In the genomic region with DNA sequence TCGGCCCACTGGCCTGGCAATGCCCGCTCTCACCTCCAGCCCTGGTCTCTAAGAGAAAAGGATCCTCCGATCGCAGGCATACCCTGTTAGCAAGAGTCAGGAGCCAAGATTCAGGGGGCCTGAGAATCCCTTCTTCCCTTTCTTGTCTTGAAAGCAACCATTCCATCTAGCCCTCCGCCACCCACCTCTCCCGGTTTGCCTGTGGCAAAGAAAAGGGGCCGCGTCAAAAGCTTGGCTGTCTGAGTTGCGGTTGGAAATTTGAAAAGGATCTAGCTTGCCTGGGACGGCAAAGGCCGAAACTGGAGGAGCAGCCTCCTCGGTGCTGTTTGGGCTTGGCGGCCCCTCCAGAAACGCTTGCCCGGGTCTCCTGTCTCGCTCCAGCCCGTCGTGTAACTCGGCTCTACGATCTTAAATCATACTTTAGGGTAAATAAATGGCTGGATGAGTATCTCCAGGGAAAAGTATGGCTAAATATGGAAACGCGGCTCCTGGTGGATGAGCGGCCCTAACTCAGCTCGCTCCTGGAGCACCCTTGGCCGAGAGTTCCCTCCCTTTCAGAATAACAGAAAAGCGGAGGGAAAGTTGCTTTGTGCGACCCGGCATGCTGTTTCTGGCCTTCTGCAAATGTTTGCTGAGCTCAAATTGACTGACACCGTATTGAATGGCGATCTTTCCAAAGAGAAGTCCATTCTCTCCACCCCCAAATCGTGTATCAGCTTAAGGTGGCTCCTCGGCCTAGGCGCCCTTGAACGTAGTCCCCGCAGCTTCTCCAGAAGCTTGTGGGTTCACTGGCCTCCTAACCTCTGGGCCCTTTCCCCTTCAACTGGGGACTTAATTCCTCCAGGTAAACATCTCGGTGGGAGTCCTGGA, we compare ENCODE assay signal across 8 mouse cellular contexts. TPM values are rescaled to one million over a fixed set of nuclear protein-coding genes. Genes with fewer than 3 reads are reported as not detected.
DNase-seq lines count a peak whose midpoint lies in the region; ATAC-seq and TF ChIP-seq lines count a peak whose summit lies in the region.

No protein-coding gene starts in this region.

- peak overlapping the region; percentile 51 for H3K4me3 ChIP-seq in heart, embryonic 12.5 days
- H3K4me3 ChIP-seq in ES-Bruce4 (ENCODE audit: low read depth, low read length), result peak overlapping the region; percentile 12; the same call in 1 of the 2 replicates
- no peak overlapping the region for H3K4me3 ChIP-seq in forebrain, embryonic 11.5 days (ENCODE audit: low read depth, low read length)
- peak overlapping the region; percentile 47 for H3K4me3 ChIP-seq in midbrain, embryonic 12.5 days
- H3K4me3 ChIP-seq in layer of hippocampus, adult 2 months, result no peak overlapping the region

- H3K4me1 ChIP-seq in heart, embryonic 12.5 days (replicated peaks), result peaks cover 31% of the 10 kb centered on the region
- no peaks in the 10 kb centered on the region for H3K4me1 ChIP-seq in ES-Bruce4 (ENCODE audit: control insufficient read depth, insufficient read depth, low read length)
- H3K4me1 ChIP-seq in forebrain, embryonic 11.5 days (replicated peaks; ENCODE audit: control insufficient read depth, insufficient read depth, low read length), result peaks cover 10% of the 10 kb centered on the region
- peaks cover 34% of the 10 kb centered on the region for H3K4me1 ChIP-seq in midbrain, embryonic 12.5 days

- no peak overlapping the region for H3K27ac ChIP-seq in heart, embryonic 12.5 days (ENCODE audit: poor library complexity, severe bottlenecking)
- H3K27ac ChIP-seq in ES-Bruce4 (ENCODE audit: insufficient read depth, low read length), result no peak overlapping the region
- no peak overlapping the region for H3K27ac ChIP-seq in forebrain, embryonic 11.5 days (ENCODE audit: low read depth, low read length)
- H3K27ac ChIP-seq in midbrain, embryonic 12.5 days (replicated peaks), result peak overlapping the region; percentile 72
- no peak overlapping the region for H3K27ac ChIP-seq in layer of hippocampus, adult 2 months

- no peak for TF ChIP-seq CTCF in ES-Bruce4 (IDR thresholded peaks at IDR 0.05; ENCODE audit: low read depth, low read length)
- TF ChIP-seq CTCF in layer of hippocampus, adult 2 months (conservative IDR thresholded peaks at IDR 0.05), result no peak

- no peak overlapping the region for H3K9ac ChIP-seq in heart, embryonic 12.5 days
- no peak overlapping the region for H3K9ac ChIP-seq in ES-Bruce4 (ENCODE audit: low read depth, poor library complexity, severe bottlenecking)
- H3K9ac ChIP-seq in forebrain, embryonic 11.5 days (ENCODE audit: low read length), result no peak overlapping the region
- H3K9ac ChIP-seq in midbrain, embryonic 12.5 days (replicated peaks), result peak overlapping the region; percentile 56

- no peaks in the 10 kb centered on the region for H3K9me3 ChIP-seq in heart, embryonic 12.5 days (replicated peaks)
- H3K9me3 ChIP-seq in ES-Bruce4 (replicated peaks; ENCODE audit: control insufficient read depth, insufficient read depth, low read length, poor library complexity, severe bottlenecking), result no peaks in the 10 kb centered on the region
- H3K9me3 ChIP-seq in forebrain, embryonic 11.5 days (ENCODE audit: control insufficient read depth, low read length), result no peaks in the 10 kb centered on the region
- H3K9me3 ChIP-seq in midbrain, embryonic 12.5 days, result no peaks in the 10 kb centered on the region

- H3K36me3 ChIP-seq in heart, embryonic 12.5 days, result no peaks in the 10 kb centered on the region
- no peaks in the 10 kb centered on the region for H3K36me3 ChIP-seq in ES-Bruce4 (ENCODE audit: control insufficient read depth, insufficient read depth, low read length, poor library complexity, severe bottlenecking)
- no peaks in the 10 kb centered on the region for H3K36me3 ChIP-seq in forebrain, embryonic 11.5 days (ENCODE audit: control insufficient read depth, insufficient read depth, low read length)
- no peaks in the 10 kb centered on the region for H3K36me3 ChIP-seq in midbrain, embryonic 12.5 days

- peaks cover 84% of the 10 kb centered on the region for H3K27me3 ChIP-seq in heart, embryonic 12.5 days (replicated peaks)
- peaks cover 48% of the 10 kb centered on the region for H3K27me3 ChIP-seq in ES-Bruce4 (ENCODE audit: control insufficient read depth, insufficient read depth, low read length, poor library complexity, severe bottlenecking)
- H3K27me3 ChIP-seq in forebrain, embryonic 11.5 days (ENCODE audit: control insufficient read depth, insufficient read depth, low read length), result peaks cover 88% of the 10 kb centered on the region
- H3K27me3 ChIP-seq in midbrain, embryonic 12.5 days, result peaks cover 90% of the 10 kb centered on the region

- DNase-seq in heart, postnatal 25 days (ENCODE audit: low spot score), result no peak
- DNase-seq in forebrain, embryonic 11.5 days (ENCODE audit: low spot score), result peak; percentile 62
- no peak for DNase-seq in thymus, postnatal 14 days
- DNase-seq in lung, postnatal 14 days, result no peak
- no peak for DNase-seq in layer of hippocampus, adult 2 months (ENCODE audit: low spot score in 2 of 2)

- peak overlapping the region; percentile 84 for H3K4me2 ChIP-seq in heart, embryonic 12.5 days
- H3K4me2 ChIP-seq in forebrain, embryonic 11.5 days (ENCODE audit: low read depth, low read length, severe bottlenecking), result no peak overlapping the region
- peak overlapping the region; percentile 74 for H3K4me2 ChIP-seq in midbrain, embryonic 12.5 days (replicated peaks)

- no peak for TF ChIP-seq POLR2A in ES-Bruce4 (IDR thresholded peaks at IDR 0.05; ENCODE audit: insufficient read depth, low read length)

- under 1% methylated on average over 36 of the region's 36 CpGs for WGBS in heart, embryonic 12.5 days
- WGBS in forebrain, embryonic 11.5 days, result under 1% methylated on average over 36 of the region's 36 CpGs
- 1% methylated on average over 36 of the region's 36 CpGs for WGBS in midbrain, embryonic 12.5 days

- no peak for ATAC-seq in heart, embryonic 12.5 days (ENCODE audit: insufficient number of reproducible peaks, low FRiP score)
- no peak for ATAC-seq in forebrain, embryonic 11.5 days (replicated peaks; ENCODE audit: low FRiP score)
- ATAC-seq in midbrain, embryonic 12.5 days (ENCODE audit: low FRiP score, low read depth), result no peak

- intact Hi-C loops in heart, postnatal 25 days (cut with DNase I), result no loop called here

- no peak for TF ChIP-seq EP300 in ES-Bruce4 (IDR thresholded peaks at IDR 0.05; ENCODE audit: insufficient read depth, low read depth, low read length)

RNA-seq across cellular contexts. Expression of a gene that starts 3.4 kb away (rescaled TPM):
- 39.1 and 41.3 TPM in 2 replicates for polyA plus RNA-seq in heart, embryonic 12.5 days (2016; fragmentation: Nextera tagmentation; extraction: Ambion mirVana)
- total RNA-seq in heart, postnatal 25 days (2021), result 1 to 10 TPM; 1.3 TPM
- polyA plus RNA-seq in ES-Bruce4 (2011; ENCODE audit: insufficient read depth, insufficient read length, low read depth, missing spikeins), result 21.4 and 23.4 TPM in 2 replicates
- 9.2 and 11.9 TPM in 2 replicates for polyA plus RNA-seq in forebrain, embryonic 11.5 days (2014; fragmentation: Nextera tagmentation; extraction: Ambion mirVana)
- polyA plus RNA-seq in midbrain, embryonic 12.5 days (2016; fragmentation: Nextera tagmentation; extraction: Ambion mirVana), result 65.6 and 78.1 TPM in 2 replicates
- not detected for total RNA-seq in layer of hippocampus, adult 2 months (2021)

Comparison
In these comparisons a context has a peak if more than half of its experiments do, and no peak if none do; other contexts are left out.
1. H3K4me3 ChIP-seq: peak in heart, embryonic 12.5 days (single experiment), ES-Bruce4 (single experiment) and midbrain, embryonic 12.5 days (single experiment); none in forebrain, embryonic 11.5 days (single experiment) and layer of hippocampus, adult 2 months (single experiment).